Mouse (Mus musculus) spleen, postnatal 10 days (tissue): Measurements from ENCODE around the gene Fam102a.

Source experiments
- DNase-seq, 2 experiments: peaks; one replicate each; pipeline ENCODE4 v3.0.0; 2021 to 2022; ENCODE audit warnings: low spot score in 2 of 2

The Fam102a gene

DNA sequence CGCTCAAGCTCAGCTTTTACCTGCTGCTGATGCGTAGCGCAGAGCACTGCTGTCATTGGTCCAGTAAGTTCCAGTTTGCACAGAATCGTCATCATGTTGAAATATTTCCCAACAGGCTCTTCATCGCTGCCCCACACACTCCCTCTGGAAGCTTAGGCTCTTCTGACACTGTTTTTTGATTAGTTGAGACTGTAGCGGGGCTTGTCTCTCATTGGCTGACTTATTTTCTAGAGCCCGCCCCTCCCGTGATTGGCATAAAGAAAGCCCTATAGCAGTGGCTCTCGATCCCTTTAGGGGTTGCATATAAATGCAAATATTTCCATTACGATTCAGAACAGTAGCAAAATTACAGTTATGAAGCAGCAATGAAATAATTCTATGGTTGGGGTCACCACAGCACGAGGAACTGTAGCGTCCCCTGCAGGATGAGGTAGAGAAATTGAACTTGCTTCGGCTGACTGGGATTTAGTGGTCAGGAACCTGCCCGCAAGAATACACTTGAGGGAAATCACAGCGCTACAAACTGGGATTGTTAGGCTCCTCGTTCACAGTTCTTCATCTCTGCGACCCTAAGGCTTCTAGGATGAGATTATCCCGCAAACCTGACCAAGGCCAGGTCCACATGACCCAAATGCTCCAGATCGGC, 46.4 kb downstream of the Fam102a start:
- DNase-seq: peak in 1 of 2 experiments; percentile 53

GRCm38 (mm10) chr2:32582830-32583799, 48.0 kb downstream of the Fam102a start:
- DNase-seq: peak; percentile 66 to 83

GRCm38 (mm10) chr2:32585149-32585714, 50.1 kb downstream of the Fam102a start:
- no peak for DNase-seq

- DNase-seq: peak; percentile 75 to 91
Measured at GRCm38 (mm10) chr2:32586871-32587351, 51.8 kb downstream of the Fam102a start, which contains the start of gene St6galnac4. Gene St6galnac4, plus strand, starts transcription at chr2:32587095.

- peak; percentile 44 to 62 for DNase-seq
Measured at GRCm38 (mm10) chr2:32587731-32588321, 52.7 kb downstream of the Fam102a start.

DNA sequence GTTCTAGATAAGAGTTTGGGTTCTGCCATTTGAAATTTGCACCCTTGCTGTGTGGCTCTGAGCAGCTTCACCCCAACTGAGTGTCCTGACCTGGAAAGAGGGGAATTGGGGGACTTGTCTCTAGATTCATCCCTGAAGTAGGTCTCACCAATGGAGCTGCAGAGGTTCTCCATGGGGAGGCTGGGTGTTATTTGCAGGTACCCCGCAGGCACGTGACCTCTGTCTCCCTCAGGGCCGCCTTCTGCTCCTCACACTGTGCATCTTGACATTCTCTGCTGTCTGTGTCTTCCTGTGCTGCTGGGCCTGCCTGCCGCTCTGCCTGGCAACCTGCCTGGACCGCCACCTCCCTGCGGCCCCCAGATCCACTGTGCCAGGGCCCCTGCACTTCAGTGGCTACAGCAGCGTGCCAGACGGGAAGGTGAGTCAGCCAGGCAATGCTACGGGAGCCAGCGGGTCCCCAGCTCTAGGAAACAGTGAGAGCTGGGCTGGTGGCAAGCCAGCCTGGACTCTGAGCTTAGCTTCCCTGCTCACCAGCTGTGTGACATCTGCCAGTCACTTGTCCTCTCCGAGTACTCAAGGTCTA, 54.2 kb downstream of the Fam102a start:
- no peak for DNase-seq

DNA sequence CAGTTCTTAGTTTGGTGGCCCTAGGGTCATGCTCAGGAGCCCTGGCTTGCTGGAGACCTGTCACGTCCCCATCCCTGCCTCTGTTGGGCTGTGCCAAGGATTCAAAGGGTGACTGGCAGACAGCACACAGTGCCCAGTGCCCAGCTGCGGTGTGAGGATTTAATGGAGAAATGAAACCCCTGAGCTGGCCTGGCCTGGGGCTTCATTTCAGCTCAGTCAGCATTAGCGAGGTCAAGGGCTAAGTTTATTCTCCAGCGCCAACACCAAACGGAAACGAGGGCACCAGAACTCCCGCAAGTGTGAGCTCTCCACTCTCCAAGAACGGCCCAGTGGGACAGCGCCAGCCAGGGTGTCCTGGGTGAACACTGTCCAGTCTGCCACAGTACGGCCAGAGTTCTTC, 55.1 kb downstream of the Fam102a start:
- no peak for DNase-seq

DNA sequence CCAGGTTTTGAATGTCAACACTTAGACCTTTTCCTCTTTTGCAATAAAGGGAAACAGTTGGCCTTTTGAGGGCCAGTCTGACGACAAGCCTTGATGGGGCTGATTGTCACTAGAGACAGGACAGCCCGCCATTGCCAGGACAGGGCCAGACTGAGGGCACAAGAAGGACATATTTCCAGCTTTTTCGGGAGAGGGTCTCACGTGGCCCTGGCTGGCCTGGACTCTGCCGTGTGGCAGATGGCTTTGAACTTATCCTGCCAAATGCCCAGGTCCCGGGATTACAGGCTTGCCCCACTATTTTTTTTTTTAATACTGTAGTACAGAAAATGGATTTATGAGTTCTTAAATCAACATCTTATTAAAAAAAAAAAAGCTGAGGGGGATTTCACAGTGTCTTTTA, 56.1 kb downstream of the Fam102a start:
- DNase-seq: no peak

GRCm38 (mm10) chr2:32596725-32597124, 61.6 kb downstream of the Fam102a start:
- no peak for DNase-seq

DNA sequence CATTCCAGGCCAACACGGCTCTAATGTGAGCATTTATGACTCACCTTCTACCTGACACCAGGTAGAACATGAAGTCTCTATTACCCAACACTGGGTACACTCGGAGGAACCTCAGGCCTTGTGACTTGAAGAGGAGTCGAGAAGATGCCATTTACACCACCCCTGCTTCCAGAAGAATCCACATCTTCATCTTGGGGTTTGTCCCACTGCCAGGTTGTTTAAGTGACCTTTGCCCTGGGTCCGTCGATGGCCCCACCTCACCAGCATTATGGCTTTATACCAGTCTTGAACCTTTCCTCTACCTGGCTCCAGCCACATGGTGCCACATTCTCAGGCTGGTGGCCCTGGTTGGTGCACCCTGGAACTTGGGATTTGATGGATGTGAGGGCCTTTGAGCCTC, 62.1 kb downstream of the Fam102a start:
- DNase-seq: no peak

- DNase-seq: no peak
Measured at GRCm38 (mm10) chr2:32597699-32598098, 62.6 kb downstream of the Fam102a start.

DNA sequence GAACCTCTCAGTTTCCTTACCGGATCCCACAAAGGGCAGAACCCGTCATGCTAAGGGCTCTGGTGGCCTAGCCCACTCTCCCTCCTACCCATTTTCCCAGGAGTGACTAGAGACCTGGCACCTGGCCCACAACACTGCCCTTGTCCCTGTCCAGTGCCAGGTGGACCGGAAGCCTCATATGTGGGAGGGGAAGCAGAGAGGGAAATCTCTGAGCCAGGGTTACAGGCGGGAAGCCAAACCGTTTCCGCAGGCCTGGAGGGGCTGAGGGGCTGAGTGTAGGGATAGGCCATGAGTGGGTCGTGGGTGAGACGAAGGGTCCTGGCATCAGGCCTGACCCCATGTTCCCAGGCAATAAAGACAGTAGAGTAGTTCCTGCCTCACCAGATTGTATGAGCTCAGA, 63.4 kb downstream of the Fam102a start:
- DNase-seq: no peak

DNA sequence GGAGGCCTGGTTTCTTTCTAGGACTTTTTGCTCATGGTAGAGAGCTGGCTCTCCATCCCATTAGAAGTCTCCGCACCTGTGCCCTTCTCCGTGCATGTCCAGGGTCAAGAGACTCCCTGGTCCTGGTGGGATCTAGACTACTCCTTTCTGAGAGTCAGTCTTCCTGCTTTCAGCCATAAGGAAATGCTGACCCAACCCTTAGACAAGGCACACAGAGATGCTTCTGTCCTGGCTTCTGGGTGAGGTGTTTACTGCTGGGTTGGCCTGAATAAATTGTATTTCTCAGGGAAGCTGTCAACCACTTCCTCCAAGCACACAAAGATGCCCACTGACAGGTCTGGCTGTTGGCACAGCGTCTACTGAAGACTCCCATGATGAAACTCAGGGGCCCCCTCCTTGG, 64.3 kb downstream of the Fam102a start, which contains the start of gene St6galnac6:
Gene St6galnac6, plus strand, starts transcription at position 301 of the 400 bp plus-strand sequence.
- no peak for DNase-seq

GRCm38 (mm10) chr2:32601417-32602065, 66.4 kb downstream of the Fam102a start:
- DNase-seq: peak in 1 of 2 experiments; percentile 74

DNA sequence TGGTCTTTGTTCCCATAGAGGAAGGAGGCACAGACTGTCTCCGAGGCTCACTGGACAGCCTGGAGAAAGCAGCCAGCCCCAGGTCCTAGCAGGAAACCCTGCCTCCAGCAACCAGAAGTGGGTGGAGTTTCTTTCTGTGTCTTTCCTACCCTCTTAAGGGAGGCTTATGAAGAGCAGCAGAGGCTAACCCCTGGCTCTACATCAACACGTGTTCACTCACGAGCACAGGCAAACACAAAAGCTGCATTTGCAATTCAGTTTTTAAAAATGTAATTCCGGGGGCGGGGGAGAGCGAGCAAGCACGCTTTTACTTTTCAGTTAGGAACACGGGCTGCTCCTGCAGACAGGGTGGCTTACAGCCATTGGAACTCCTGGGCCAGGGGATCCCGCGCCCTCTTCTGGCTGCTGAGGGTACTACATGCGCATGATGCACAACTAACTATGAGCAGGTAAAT, 67.5 kb downstream of the Fam102a start:
- DNase-seq: peak; percentile 91 to 93

DNA sequence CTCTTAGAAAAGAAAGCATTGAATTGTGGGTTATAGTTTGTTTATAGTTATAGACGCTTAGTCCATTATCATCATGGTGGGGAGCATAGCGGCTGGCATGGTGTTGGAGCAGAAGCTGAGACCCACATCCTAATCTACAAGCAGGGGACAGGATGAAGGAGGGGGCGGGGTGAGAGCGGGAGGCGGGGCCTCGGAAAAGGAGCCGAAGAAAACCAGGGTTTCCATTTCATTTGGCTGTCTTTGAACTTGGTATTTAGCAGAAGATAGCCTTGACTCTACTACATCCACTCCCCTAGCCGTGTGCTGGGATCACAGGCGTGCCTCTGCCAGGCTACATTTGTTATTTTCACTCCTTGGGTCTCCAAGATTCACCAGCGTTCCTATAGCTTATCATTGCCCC, 69.5 kb downstream of the Fam102a start:
- DNase-seq: no peak

- peak; percentile 82 to 93 for DNase-seq
Measured at GRCm38 (mm10) chr2:32606161-32607142, 71.3 kb downstream of the Fam102a start.

GRCm38 (mm10) chr2:32607262-32607947, 72.3 kb downstream of the Fam102a start:
- peak; percentile 57 to 61 for DNase-seq
